Mouse (Mus musculus) spleen, adult 2 months (tissue): ENCODE results near the gene Grin1. TPM values are rescaled to one million over a fixed set of nuclear protein-coding genes. Genes with fewer than 3 reads are reported as not detected.

Experiments
- DNase-seq, 2 experiments: peaks; one replicate each; pipeline versions ENCODE4 v3.0.0 to v3.0.0-alpha.2; 2012 to 2021; ENCODE audit warnings: low spot score in 2 of 2, low read depth in 1 of 2
- H3K27ac ChIP-seq: fragments of 200-500 bp; 2 replicates; pipeline ENCODE4 v1.5.1; 2012; ENCODE audit warnings: low read length, inconsistent platforms; ENCODE audit not compliant: insufficient read depth
- H3K27me3 ChIP-seq: fragments of 200-500 bp; 2 replicates; pipeline ENCODE4 v1.6.1; 2012; ENCODE audit warnings: mild to moderate bottlenecking, moderate library complexity, low read length, inconsistent platforms; ENCODE audit not compliant: control insufficient read depth, insufficient read depth
- H3K36me3 ChIP-seq: fragments of 200-500 bp; 2 replicates; pipeline ENCODE4 v1.6.1; 2012; ENCODE audit warnings: mild to moderate bottlenecking, low read length, inconsistent platforms; ENCODE audit not compliant: control insufficient read depth, insufficient read depth
- H3K4me1 ChIP-seq: fragments of 200-500 bp; 2 replicates; pipeline ENCODE4 v1.6.1; 2011; ENCODE audit warnings: inconsistent platforms; ENCODE audit not compliant: control insufficient read depth, insufficient read depth, insufficient read length
- H3K4me3 ChIP-seq: fragments of 200-500 bp; 2 replicates; pipeline ENCODE4 v1.5.1; 2011; ENCODE audit warnings: mild to moderate bottlenecking, inconsistent platforms; ENCODE audit not compliant: insufficient read depth, insufficient read length; ENCODE audit errors: extremely low read depth
- CTCF ChIP-seq: fragments of 200-500 bp; IDR thresholded peaks from 2 replicates; pipeline ENCODE4 v1.5.1; 2011; ENCODE audit warnings: mild to moderate bottlenecking, inconsistent platforms; ENCODE audit not compliant: insufficient read depth, insufficient read length, insufficient replicate concordance; ENCODE audit errors: extremely low read depth
- POLR2A ChIP-seq: fragments of 200-500 bp; IDR thresholded peaks from 2 replicates; pipeline ENCODE4 v1.6.1; 2011; ENCODE audit warnings: low read depth, low read length, inconsistent platforms
- WGBS: fragments of 180-500 bp; shearing (Covaris S2); methylation state at CpG from one replicate; pipeline ENCODE4 v1.1.7; 2018; 5-methylcytosine and 5-hydroxymethylcytosine counted together
- polyA plus RNA-seq: library from polyadenylated mRNA; depleted of rRNA; stranded (reverse); fragments of >200 nt; gene quantifications from 2 replicates; pipeline ENCODE4 v1.2.3, GENCODE M21; 2012

Gene Grin1
- polyA plus RNA-seq, 1 experiment, result 0.04 TPM

DNA sequence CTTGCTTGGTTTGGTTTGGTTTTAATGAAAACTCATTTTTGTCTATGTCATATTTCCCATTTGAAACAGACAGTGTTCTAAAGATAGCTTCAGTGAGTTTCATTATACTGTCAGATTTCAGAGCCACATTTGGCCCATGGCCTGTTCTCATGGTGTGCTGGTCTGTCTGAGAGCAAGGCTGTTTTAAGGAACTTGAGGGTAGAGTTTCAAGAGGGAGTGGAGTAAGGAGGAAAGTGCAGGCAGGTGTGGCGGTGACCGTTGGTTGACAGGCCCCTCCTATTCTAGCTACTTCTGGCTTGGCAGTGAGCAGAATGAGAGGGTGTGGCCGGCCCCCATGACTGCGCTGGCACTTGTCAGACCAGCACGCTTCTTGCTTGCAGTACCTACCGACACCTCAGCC is 19.3 kb upstream of the Grin1 start:
- TF ChIP-seq POLR2A (no peak), CTCF (no peak)
- no peak for DNase-seq
- Histone ChIP-seq H3K4me1 (peaks cover 2% of the 10 kb centered on the region; the same call in 1 of the 2 replicates), H3K27me3 (no peaks in the 10 kb centered on the region), H3K36me3 (peaks cover 37% of the 10 kb centered on the region), H3K27ac (no peak overlapping the region; the same call in 1 of the 2 replicates), H3K4me3 (no peak overlapping the region)
- 47% methylated on average over 6 of the region's 6 CpGs for whole genome bisulfite sequencing

DNA sequence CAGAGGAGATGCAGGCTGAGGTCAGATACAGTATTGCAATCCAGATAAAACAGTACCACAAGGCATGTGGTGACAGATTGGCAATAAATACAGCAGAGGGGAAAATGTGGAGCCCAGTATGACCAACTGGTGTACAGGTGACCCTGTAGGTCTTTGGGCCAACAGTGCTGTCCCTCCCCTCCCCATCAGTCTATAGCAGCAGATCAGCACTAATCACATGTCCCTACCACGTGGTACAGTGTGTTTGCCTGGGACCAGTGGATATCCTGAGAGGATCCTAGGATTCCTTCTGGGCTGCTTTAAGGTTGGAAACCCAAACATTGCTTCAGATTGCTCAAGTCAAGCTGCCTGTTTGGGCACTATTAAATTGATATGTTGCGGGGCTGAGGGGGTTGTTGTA is 14.6 kb upstream of the Grin1 start:
- TF ChIP-seq POLR2A (no peak), CTCF (no peak)
- Histone ChIP-seq H3K4me1 (peaks cover 7% of the 10 kb centered on the region; the same call in 1 of the 2 replicates), H3K27ac (no peak overlapping the region), H3K4me3 (no peak overlapping the region), H3K27me3 (no peaks in the 10 kb centered on the region), H3K36me3 (peaks cover 19% of the 10 kb centered on the region)
- no peak for DNase-seq
- 90% methylated on average over 2 of the region's 2 CpGs for WGBS

DNA sequence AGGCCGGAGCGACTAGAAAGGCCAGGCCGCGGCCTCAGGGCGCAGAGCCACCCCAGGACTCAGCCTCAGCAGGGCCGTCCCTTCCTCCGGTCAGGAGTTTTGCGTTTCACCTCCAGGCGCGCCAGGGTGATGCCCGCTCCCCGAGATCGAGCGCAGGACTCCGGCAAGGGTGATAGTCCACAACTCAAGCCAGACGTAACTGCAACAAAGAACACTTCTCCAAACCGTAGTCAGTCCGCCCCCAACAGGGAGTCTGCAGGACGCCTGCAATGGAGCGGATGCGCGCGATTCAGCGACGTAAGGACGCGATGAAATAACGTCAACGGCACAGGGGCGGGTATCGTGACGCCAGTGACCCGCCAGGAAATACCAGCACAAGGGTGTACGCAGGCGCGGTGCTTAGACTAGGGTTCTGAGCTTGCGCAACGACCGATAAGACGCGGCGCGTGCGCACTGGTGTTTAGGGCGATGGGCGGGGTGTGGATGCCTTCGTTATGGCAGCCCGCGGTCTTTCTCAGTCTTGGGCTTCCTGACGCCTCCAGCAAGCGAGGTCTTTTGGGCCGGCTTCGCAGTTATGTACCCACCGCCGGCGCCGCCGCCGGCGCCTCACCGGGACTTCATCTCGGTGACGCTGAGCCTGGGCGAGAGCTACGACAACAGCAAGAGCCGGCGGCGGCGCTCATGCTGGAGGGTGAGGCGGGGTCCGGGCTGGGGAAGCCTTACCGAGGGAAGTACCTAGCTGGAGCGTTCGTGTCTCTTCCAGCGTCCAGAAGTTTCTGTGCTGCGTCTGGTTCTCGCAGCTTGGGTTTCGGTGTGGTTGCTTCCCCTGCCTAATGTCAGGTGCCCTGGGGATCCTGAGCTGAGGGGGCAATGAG is 13.5 kb upstream of the Grin1 start, which contains the start of gene Man1b1:
TSS of gene Man1b1 (plus strand) at position 53 of the 875 bp plus-strand sequence.
- DNase-seq, result peak; percentile 99
- Histone ChIP-seq H3K36me3 (peaks cover 12% of the 10 kb centered on the region), H3K4me1 (peaks cover 7% of the 10 kb centered on the region; the same call in 1 of the 2 replicates)

DNA sequence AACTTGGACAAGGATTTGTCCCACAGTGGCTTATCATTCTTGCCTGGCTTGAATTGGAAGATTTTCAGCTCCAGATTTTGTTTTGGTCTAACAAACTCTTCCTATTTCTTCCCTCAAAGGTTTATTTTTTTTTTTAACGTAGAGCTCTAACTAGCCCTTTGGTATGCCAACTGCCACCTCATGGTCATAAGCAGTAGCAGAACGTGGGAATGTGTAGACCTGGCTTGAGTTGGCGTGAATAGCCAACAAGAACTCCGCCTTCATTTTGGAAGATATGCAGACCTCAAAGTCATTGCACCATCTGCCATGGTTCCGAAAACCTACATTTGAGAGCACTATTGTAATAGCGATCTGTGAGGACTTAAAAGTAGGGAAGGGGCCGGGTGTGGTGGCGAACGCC is 12.5 kb upstream of the Grin1 start:
- Histone ChIP-seq H3K36me3 (peaks cover 11% of the 10 kb centered on the region), H3K4me3 (no peak overlapping the region), H3K27me3 (no peaks in the 10 kb centered on the region), H3K27ac (no peak overlapping the region), H3K4me1 (peaks cover 7% of the 10 kb centered on the region; the same call in 1 of the 2 replicates)
- DNase-seq, result no peak
- no peak for TF ChIP-seq CTCF
- TF ChIP-seq POLR2A, result no peak
- WGBS, result 56% methylated on average over 9 of the region's 9 CpGs

More for the DNA sequence above, 13.5 kb upstream of the Grin1 start, which contains the start of gene Man1b1:
- TF ChIP-seq POLR2A (peak; percentile 63), CTCF (no peak; the same call in 1 of the 2 replicates)
- Histone ChIP-seq H3K4me3 (peak within 1 kb of the TSS; percentile 89), H3K27ac (peak within 1 kb of the TSS; percentile 84), H3K27me3 (no peaks in the 10 kb centered on the region)
- WGBS, result under 1% methylated on average over 78 of the region's 78 CpGs

DNA sequence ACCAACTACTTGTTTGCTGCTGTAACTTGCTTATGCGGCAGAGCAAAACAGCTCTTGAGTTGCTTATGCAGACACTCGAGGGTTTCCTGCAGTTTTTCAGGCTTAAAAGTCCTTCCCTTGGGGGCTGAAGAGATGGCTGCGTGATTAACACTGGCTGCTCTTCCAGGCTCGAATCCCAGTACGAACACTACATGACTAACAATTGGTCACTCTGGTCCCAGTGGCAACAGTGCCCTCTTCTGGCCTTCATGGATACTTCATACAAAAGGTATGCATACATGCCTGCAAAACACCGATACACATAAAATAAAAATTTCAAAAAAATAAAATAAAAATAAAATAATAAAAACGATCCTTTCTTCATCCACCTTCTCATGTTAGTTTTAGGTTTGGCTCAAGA is 9.5 kb upstream of the Grin1 start:
- Histone ChIP-seq H3K27ac (no peak overlapping the region), H3K4me3 (no peak overlapping the region), H3K27me3 (no peaks in the 10 kb centered on the region), H3K36me3 (no peaks in the 10 kb centered on the region), H3K4me1 (peaks cover 6% of the 10 kb centered on the region; the same call in 1 of the 2 replicates)
- TF ChIP-seq POLR2A (no peak), CTCF (no peak)
- 48% methylated on average over 7 of the region's 7 CpGs for WGBS
- DNase-seq, result no peak

DNA sequence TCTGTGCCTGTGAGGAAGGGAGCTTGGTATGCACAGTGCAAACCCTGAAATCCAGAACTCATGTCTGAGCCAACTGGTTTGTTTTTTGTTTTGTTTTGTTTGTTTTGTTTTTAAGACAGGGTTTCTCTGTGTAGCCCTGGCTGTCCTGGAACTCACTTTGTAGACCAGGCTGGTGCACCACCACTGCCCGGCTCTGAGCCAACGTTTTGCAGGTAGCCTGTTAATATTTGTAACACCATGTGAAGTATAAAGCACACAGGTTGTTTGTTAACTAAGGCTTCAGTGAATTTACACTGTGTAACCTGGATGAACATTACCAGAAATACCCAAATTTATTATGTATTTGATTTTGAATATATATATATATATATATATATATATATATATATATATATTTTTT is 7.0 kb upstream of the Grin1 start:
- H3K4me1 ChIP-seq, result no peaks in the 10 kb centered on the region
- H3K36me3 ChIP-seq, result no peaks in the 10 kb centered on the region
- peaks cover 2% of the 10 kb centered on the region; the same call in 1 of the 2 replicates for H3K27me3 ChIP-seq
- H3K27ac ChIP-seq, result no peak overlapping the region
- TF ChIP-seq CTCF, result no peak
- TF ChIP-seq POLR2A, result no peak
- 78% methylated on average over 2 of the region's 2 CpGs for WGBS
- no peak overlapping the region for H3K4me3 ChIP-seq
- no peak for DNase-seq
